Mouse (Mus musculus): ENCODE measurements at regions not wholly inside any gene's neighbourhood (a gene's known extent, or its start where the extent isn't known, plus 50 kb on each side); places are given as distances from the start of the nearest gene placed in this dataset.

GRCm38 (mm10) chr17:85805726-85806359 is 117.8 kb upstream of the Six2 start:
- no peak for DNase-seq (ENCODE audit: low spot score)
- Histone ChIP-seq H3K36me3 (no peaks in the 10 kb centered on the region), H3K4me1 (replicated peaks) (peaks cover 15% of the 10 kb centered on the region), H3K9me3 (no peaks in the 10 kb centered on the region), H3K27ac (no peak overlapping the region), H3K4me3 (no peak overlapping the region), H3K27me3 (ENCODE audit: insufficient read depth, poor library complexity, severe bottlenecking) (peaks cover 91% of the 10 kb centered on the region)
- WGBS: 36% methylated on average over 13 of the region's 13 CpGs

- H3K9me3 ChIP-seq: no peaks in the 10 kb centered on the region
- H3K27ac ChIP-seq: no peak overlapping the region
- H3K4me3 ChIP-seq: no peak overlapping the region
- DNase-seq (ENCODE audit: low spot score): no peak
- H3K4me1 ChIP-seq (replicated peaks): peaks cover 28% of the 10 kb centered on the region
- 52% methylated on average over 4 of the region's 4 CpGs for WGBS
- H3K27me3 ChIP-seq (ENCODE audit: insufficient read depth, poor library complexity, severe bottlenecking): peaks cover 98% of the 10 kb centered on the region
- H3K36me3 ChIP-seq: no peaks in the 10 kb centered on the region
Observed at GRCm38 (mm10) chr17:85804631-85805030, 116.6 kb upstream of the Six2 start.

GRCm38 (mm10) chr17:85801734-85802133 is 113.7 kb upstream of the Six2 start:
- Histone ChIP-seq H3K36me3 (no peaks in the 10 kb centered on the region), H3K27ac (no peak overlapping the region), H3K9me3 (no peaks in the 10 kb centered on the region), H3K4me3 (no peak overlapping the region), H3K27me3 (ENCODE audit: insufficient read depth, poor library complexity, severe bottlenecking) (peaks cover 100% of the 10 kb centered on the region), H3K4me1 (replicated peaks) (peaks cover 37% of the 10 kb centered on the region)
- 82% methylated on average over 8 of the region's 8 CpGs for WGBS
- DNase-seq (ENCODE audit: low spot score): no peak

- 19% methylated on average over 14 of the region's 14 CpGs for WGBS
- Histone ChIP-seq H3K36me3 (no peaks in the 10 kb centered on the region), H3K9me3 (no peaks in the 10 kb centered on the region), H3K4me1 (replicated peaks) (peaks cover 35% of the 10 kb centered on the region), H3K27ac (peak overlapping the region; percentile 82), H3K27me3 (ENCODE audit: insufficient read depth, poor library complexity, severe bottlenecking) (peaks cover 100% of the 10 kb centered on the region), H3K4me3 (peak overlapping the region; percentile 64)
- DNase-seq (ENCODE audit: low spot score): no peak
Observed at GRCm38 (mm10) chr17:85801079-85801605, 113.1 kb upstream of the Six2 start.

GRCm38 (mm10) chr17:85800357-85801078 is 112.4 kb upstream of the Six2 start:
- under 1% methylated on average over 44 of the region's 44 CpGs for WGBS
- Histone ChIP-seq H3K4me1 (replicated peaks) (peaks cover 29% of the 10 kb centered on the region), H3K36me3 (no peaks in the 10 kb centered on the region), H3K27ac (peak overlapping the region; percentile 82), H3K9me3 (no peaks in the 10 kb centered on the region), H3K27me3 (ENCODE audit: insufficient read depth, poor library complexity, severe bottlenecking) (peaks cover 100% of the 10 kb centered on the region), H3K4me3 (peak overlapping the region; percentile 64)
- DNase-seq (ENCODE audit: low spot score): peak; percentile 71

- WGBS: under 1% methylated on average over 34 of the region's 34 CpGs
- no peaks in the 10 kb centered on the region for H3K36me3 ChIP-seq
- H3K4me1 ChIP-seq (replicated peaks): peaks cover 28% of the 10 kb centered on the region
- H3K27ac ChIP-seq: peak overlapping the region; percentile 82
- peak; percentile 70 for DNase-seq (ENCODE audit: low spot score)
- H3K9me3 ChIP-seq: no peaks in the 10 kb centered on the region
- H3K4me3 ChIP-seq: peak overlapping the region; percentile 64
- peaks cover 99% of the 10 kb centered on the region for H3K27me3 ChIP-seq (ENCODE audit: insufficient read depth, poor library complexity, severe bottlenecking)
Observed at GRCm38 (mm10) chr17:85799865-85800356, 111.8 kb upstream of the Six2 start.

- H3K9me3 ChIP-seq: no peaks in the 10 kb centered on the region
- H3K36me3 ChIP-seq: no peaks in the 10 kb centered on the region
- peak; percentile 46 for DNase-seq (ENCODE audit: low spot score)
- H3K4me1 ChIP-seq (replicated peaks): peaks cover 28% of the 10 kb centered on the region
- H3K4me3 ChIP-seq: peak overlapping the region; percentile 64
- peak overlapping the region; percentile 82; the same call in 1 of the 2 replicates for H3K27ac ChIP-seq
- WGBS: under 1% methylated on average over 22 of the region's 22 CpGs
- H3K27me3 ChIP-seq (ENCODE audit: insufficient read depth, poor library complexity, severe bottlenecking): peaks cover 99% of the 10 kb centered on the region
Observed at GRCm38 (mm10) chr17:85799081-85799864, 111.2 kb upstream of the Six2 start.

GRCm38 (mm10) chr17:85797755-85798154 is 109.7 kb upstream of the Six2 start:
- peaks cover 98% of the 10 kb centered on the region for H3K27me3 ChIP-seq (ENCODE audit: insufficient read depth, poor library complexity, severe bottlenecking)
- H3K4me3 ChIP-seq: no peak overlapping the region
- H3K4me1 ChIP-seq (replicated peaks): peaks cover 28% of the 10 kb centered on the region
- H3K36me3 ChIP-seq: no peaks in the 10 kb centered on the region
- DNase-seq (ENCODE audit: low spot score): no peak
- no peaks in the 10 kb centered on the region for H3K9me3 ChIP-seq
- 68% methylated on average over 5 of the region's 5 CpGs for WGBS
- H3K27ac ChIP-seq: no peak overlapping the region

- Histone ChIP-seq H3K4me1 (replicated peaks) (peaks cover 21% of the 10 kb centered on the region), H3K9me3 (no peaks in the 10 kb centered on the region), H3K4me3 (no peak overlapping the region), H3K27me3 (ENCODE audit: insufficient read depth, poor library complexity, severe bottlenecking) (peaks cover 93% of the 10 kb centered on the region), H3K36me3 (no peaks in the 10 kb centered on the region), H3K27ac (no peak overlapping the region)
- WGBS: 46% methylated on average over 5 of the region's 5 CpGs
- DNase-seq (ENCODE audit: low spot score): no peak
Observed at GRCm38 (mm10) chr17:85795820-85796219, 107.7 kb upstream of the Six2 start.

GRCm38 (mm10) chr17:85785625-85786294 is 97.7 kb upstream of the Six2 start:
- Histone ChIP-seq H3K9me3 (no peaks in the 10 kb centered on the region), H3K36me3 (no peaks in the 10 kb centered on the region), H3K4me3 (no peak overlapping the region), H3K27ac (peak overlapping the region; percentile 73), H3K4me1 (replicated peaks) (peaks cover 16% of the 10 kb centered on the region), H3K27me3 (ENCODE audit: insufficient read depth, poor library complexity, severe bottlenecking) (peaks cover 18% of the 10 kb centered on the region)
- DNase-seq (ENCODE audit: low spot score): peak; percentile 44
- WGBS: 41% methylated on average over 13 of the region's 13 CpGs

- Histone ChIP-seq H3K4me3 (no peak overlapping the region), H3K4me1 (replicated peaks) (peaks cover 22% of the 10 kb centered on the region), H3K36me3 (no peaks in the 10 kb centered on the region), H3K9me3 (no peaks in the 10 kb centered on the region), H3K27me3 (ENCODE audit: insufficient read depth, poor library complexity, severe bottlenecking) (peaks cover 14% of the 10 kb centered on the region), H3K27ac (no peak overlapping the region)
- WGBS: 89% methylated on average over 10 of the region's 10 CpGs
- DNase-seq (ENCODE audit: low spot score): no peak
Observed at GRCm38 (mm10) chr17:85780477-85780876, 92.4 kb upstream of the Six2 start.

- Histone ChIP-seq H3K36me3 (no peaks in the 10 kb centered on the region), H3K4me3 (no peak overlapping the region), H3K9me3 (no peaks in the 10 kb centered on the region), H3K4me1 (replicated peaks) (peaks cover 18% of the 10 kb centered on the region), H3K27me3 (ENCODE audit: insufficient read depth, poor library complexity, severe bottlenecking) (peaks cover 14% of the 10 kb centered on the region; the same call in 1 of the 2 replicates), H3K27ac (no peak overlapping the region)
- 76% methylated on average over 3 of the region's 3 CpGs for WGBS
- DNase-seq (ENCODE audit: low spot score): no peak
Observed at GRCm38 (mm10) chr17:85776876-85777275, 88.8 kb upstream of the Six2 start.

Data from hindbrain, embryonic 10.5 days (tissue).